Mouse (Mus musculus) CH12.LX (cell line): Measurements from ENCODE around the gene Slc3a1. TPM values are rescaled to one million over a fixed set of nuclear protein-coding genes. Genes with fewer than 3 reads are reported as not detected.

Experiments
- DNase-seq: peaks from one replicate; pipeline ENCODE4 v3.0.0-alpha.2; 2013; ENCODE audit errors: extremely low read depth
- H3K27ac ChIP-seq: 2 replicates; pipeline ENCODE4 v1.5.1; 2012; ENCODE audit warnings: low read depth, mild to moderate bottlenecking, control low read depth, moderate library complexity; ENCODE audit not compliant: insufficient read depth
- H3K27me3 ChIP-seq: replicated peaks from 2 replicates; pipeline ENCODE3; 2012; ENCODE audit warnings: inconsistent platforms
- H3K36me3 ChIP-seq, 2 experiments: replicated peaks in 1 of 2; 2 replicates each; pipeline versions ENCODE3 to v1.6.1; 2012; ENCODE audit warnings: inconsistent platforms in 1 of 2, low read length in 1 of 2, mild to moderate bottlenecking in 1 of 2, mixed read lengths in 1 of 2, moderate library complexity in 1 of 2; ENCODE audit not compliant: control insufficient read depth in 1 of 2, insufficient read depth in 1 of 2
- H3K4me1 ChIP-seq, 2 experiments: 2 replicates each; pipeline ENCODE4 v1.6.1; 2012; ENCODE audit warnings: inconsistent platforms in 1 of 2, moderate library complexity in 1 of 2; ENCODE audit not compliant: insufficient read depth in 2 of 2, control insufficient read depth in 1 of 2
- H3K4me2 ChIP-seq: 2 replicates; pipeline ENCODE4 v1.6.1; 2012; ENCODE audit warnings: low read depth, mild to moderate bottlenecking, control low read depth; ENCODE audit not compliant: poor library complexity, insufficient read depth, severe bottlenecking
- H3K4me3 ChIP-seq, 3 experiments: fragments of 150-350 bp in 1 of 3; sonication (generic) in 1 of 3; replicated peaks in 1 of 3; 2 replicates each; pipeline versions ENCODE3 to v1.5.1; 2011 to 2012; ENCODE audit warnings: low read depth in 2 of 3, low read length in 2 of 3, mild to moderate bottlenecking in 2 of 3, moderate library complexity in 2 of 3, control low read depth in 1 of 3, improper control_type of control experiment in 1 of 3, inconsistent platforms in 1 of 3, mixed read lengths in 1 of 3; ENCODE audit not compliant: poor library complexity in 1 of 3
- H3K79me2 ChIP-seq: replicated peaks from 2 replicates; pipeline ENCODE4 v1.6.1; 2012; ENCODE audit warnings: mild to moderate bottlenecking, moderate library complexity; ENCODE audit not compliant: control insufficient read depth, poor library complexity, insufficient read depth, severe bottlenecking; ENCODE audit errors: extremely low read depth
- H3K9ac ChIP-seq: 2 replicates; pipeline ENCODE4 v1.6.1; 2012; ENCODE audit warnings: low read depth, mild to moderate bottlenecking, control low read depth, moderate library complexity; ENCODE audit not compliant: insufficient read depth
- H3K9me3 ChIP-seq: replicated peaks from 2 replicates; pipeline ENCODE3; 2012; ENCODE audit warnings: low read length, inconsistent platforms, mixed read lengths
- ELF1 ChIP-seq: IDR thresholded peaks from 2 replicates; pipeline ENCODE4 v1.6.1; 2014; ENCODE audit warnings: low read depth, mild to moderate bottlenecking, inconsistent platforms, low read length, improper control_type of control experiment
- EP300 ChIP-seq: IDR thresholded peaks from 2 replicates; pipeline ENCODE4 v1.6.1; 2011; ENCODE audit warnings: low read length, improper control_type of control experiment
- ETS1 ChIP-seq: conservative IDR thresholded peaks from 2 replicates; pipeline ENCODE4 v1.6.1; 2012; ENCODE audit warnings: low read depth, mild to moderate bottlenecking, inconsistent platforms, low read length, improper control_type of control experiment, moderate library complexity
- GABPA ChIP-seq: IDR thresholded peaks from 2 replicates; pipeline ENCODE4 v1.6.1; 2012; ENCODE audit warnings: low read depth, low read length, improper control_type of control experiment, inconsistent platforms; ENCODE audit not compliant: insufficient replicate concordance
- MAFK ChIP-seq: IDR thresholded peaks from 2 replicates; pipeline ENCODE4 v1.6.1; 2011; ENCODE audit warnings: low read length, improper control_type of control experiment; ENCODE audit not compliant: insufficient replicate concordance
- MAZ ChIP-seq: IDR thresholded peaks from 2 replicates; pipeline ENCODE4 v1.6.1; 2012; ENCODE audit warnings: low read depth, mild to moderate bottlenecking, inconsistent platforms, low read length, improper control_type of control experiment, moderate library complexity
- MEF2A ChIP-seq: IDR thresholded peaks from 2 replicates; pipeline ENCODE4 v1.6.1; 2014; ENCODE audit warnings: low read depth, mild to moderate bottlenecking, inconsistent platforms, low read length, improper control_type of control experiment, borderline replicate concordance
- POLR2AphosphoS2 ChIP-seq: IDR thresholded peaks from 2 replicates; pipeline ENCODE4 v1.6.1; 2011; ENCODE audit warnings: low read depth, low read length, improper control_type of control experiment
- RAD21 ChIP-seq: IDR thresholded peaks from 2 replicates; pipeline ENCODE4 v1.6.1; 2011; ENCODE audit warnings: low read depth, mild to moderate bottlenecking, low read length, improper control_type of control experiment, moderate library complexity
- RCOR1 ChIP-seq: conservative IDR thresholded peaks from 2 replicates; pipeline ENCODE4 v1.6.1; 2012; ENCODE audit warnings: low read depth, mild to moderate bottlenecking, inconsistent platforms, low read length, improper control_type of control experiment
- SIN3A ChIP-seq: IDR thresholded peaks from 2 replicates; pipeline ENCODE4 v1.6.1; 2012; ENCODE audit warnings: low read length, improper control_type of control experiment, inconsistent platforms
- TBP ChIP-seq: conservative IDR thresholded peaks from 2 replicates; pipeline ENCODE4 v1.6.1; 2011; ENCODE audit warnings: low read depth, low read length, improper control_type of control experiment
- UBTF ChIP-seq: IDR thresholded peaks from 2 replicates; pipeline ENCODE4 v1.6.1; 2012; ENCODE audit warnings: low read depth, mild to moderate bottlenecking, inconsistent platforms, low read length, improper control_type of control experiment, moderate library complexity
- ZC3H11A ChIP-seq: IDR thresholded peaks from 2 replicates; pipeline ENCODE4 v1.6.1; 2012; ENCODE audit warnings: low read depth, mild to moderate bottlenecking, inconsistent platforms, low read length, improper control_type of control experiment
- dilution Hi-C: fragments of 300-500 bp; cut with MboI; formaldehyde crosslinking; loops from 2 replicates; pipeline ENCODE4 v1.14.3; 2020; ENCODE audit warnings: low sequenced_read_pairs; ENCODE audit not compliant: extremely low pct_unique_long_range_greater_than_20kb, extremely low pct_ligation_motif_present
- in situ Hi-C: fragments of 300-500 bp; cut with MboI; formaldehyde crosslinking; loops from 3 replicates; pipeline ENCODE4 v1.14.3; 2019; ENCODE audit warnings: low sequenced_read_pairs, low pct_ligation_motif_present, low pct_unique_long_range_greater_than_20kb, mixed read lengths
- polyA plus RNA-seq: library from polyadenylated mRNA; unstranded; fragments of >175 nt; gene quantifications from 2 replicates; pipeline ENCODE4 v1.2.1, GENCODE M21; 2012; ENCODE audit warnings: low read depth; ENCODE audit not compliant: insufficient read length
- total RNA-seq, 2 experiments: library from RNA; depleted of rRNA; stranded (reverse); fragments of 300-350 nt in 1 of 2; fragments of >200 nt in 1 of 2; gene quantifications; 2 replicates each; pipeline ENCODE4 v1.2.3; 2012 to 2014

The Slc3a1 gene
- total and polyA plus RNA-seq, 3 experiments: 0.04 TPM; not detected in 2

- H3K27me3 ChIP-seq: no peaks in the 10 kb centered on the region
- no peaks in the 10 kb centered on the region for H3K36me3 ChIP-seq
- no peak for DNase-seq
- no peak overlapping the region for H3K4me3 ChIP-seq
- H3K79me2 ChIP-seq: no peaks in the 10 kb centered on the region
- H3K9ac ChIP-seq: no peak overlapping the region
- H3K9me3 ChIP-seq: no peaks in the 10 kb centered on the region
- H3K4me1 ChIP-seq: peaks cover 0 to 6% of the 10 kb centered on the region in 2 experiments; a peak in 1 of 4 replicates
- dilution Hi-C loops: no loop called here
- H3K4me2 ChIP-seq: no peak overlapping the region
- H3K27ac ChIP-seq: no peak overlapping the region
- in situ Hi-C loops: no loop called here
- TF ChIP-seq RAD21: no peak
- TF ChIP-seq MAFK: no peak
- no peak for TF ChIP-seq RCOR1
- no peak for TF ChIP-seq MEF2A
Measured at GRCm38 (mm10) chr17:85037855-85038254, 9.7 kb downstream of the Slc3a1 start.

GRCm38 (mm10) chr17:85038311-85038710, 10.1 kb downstream of the Slc3a1 start:
- no peak for DNase-seq
- H3K79me2 ChIP-seq: no peaks in the 10 kb centered on the region
- peaks cover 0 to 6% of the 10 kb centered on the region in 2 experiments; a peak in 1 of 4 replicates for H3K4me1 ChIP-seq
- no peaks in the 10 kb centered on the region for H3K27me3 ChIP-seq
- no peak overlapping the region for H3K4me3 ChIP-seq
- H3K36me3 ChIP-seq: no peaks in the 10 kb centered on the region
- no peaks in the 10 kb centered on the region for H3K9me3 ChIP-seq
- dilution Hi-C loops: no loop called here
- no peak overlapping the region for H3K4me2 ChIP-seq
- in situ Hi-C loops: no loop called here
- no peak overlapping the region for H3K9ac ChIP-seq
- H3K27ac ChIP-seq: no peak overlapping the region
- TF ChIP-seq ETS1 (no peak), RCOR1 (no peak), MAZ (no peak), ELF1 (no peak)

DNA sequence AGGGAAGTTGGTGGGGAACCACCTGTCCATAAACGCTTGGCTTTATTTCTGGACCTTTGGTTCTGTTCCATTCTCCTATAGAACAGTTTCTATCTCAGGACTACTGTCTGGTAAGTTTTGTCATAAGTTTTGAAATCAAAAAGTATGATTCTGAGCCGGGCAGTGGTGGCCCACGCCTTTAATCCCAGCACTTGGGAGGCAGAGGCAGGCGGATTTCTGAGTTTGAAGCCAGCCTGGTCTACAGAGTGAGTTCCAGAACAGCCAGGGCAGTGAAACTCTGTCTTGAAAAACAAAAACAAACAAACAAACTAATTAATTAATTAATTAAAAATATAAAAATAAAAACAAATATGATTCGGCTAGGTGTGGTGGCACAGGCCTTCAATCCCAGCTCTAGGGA, 10.6 kb downstream of the Slc3a1 start:
- Histone ChIP-seq H3K27ac (no peak overlapping the region), H3K4me1 (peaks cover 0 to 6% of the 10 kb centered on the region in 2 experiments; a peak in 1 of 4 replicates), H3K4me2 (no peak overlapping the region), H3K79me2 (no peaks in the 10 kb centered on the region), H3K9me3 (no peaks in the 10 kb centered on the region), H3K4me3 (no peak overlapping the region), H3K9ac (no peak overlapping the region), H3K36me3 (no peaks in the 10 kb centered on the region), H3K27me3 (no peaks in the 10 kb centered on the region)
- dilution Hi-C loops: no loop called here
- in situ Hi-C loops: no loop called here
- DNase-seq: no peak
- TF ChIP-seq MAFK (no peak), ZC3H11A (no peak), SIN3A (no peak), UBTF (no peak), GABPA (no peak), EP300 (no peak), ELF1 (no peak), POLR2AphosphoS2 (no peak), TBP (no peak)
